Mouse (Mus musculus) retina, postnatal 7 days (tissue): ENCODE measurements around the gene Aox3.

Experiments
- DNase-seq: peaks from one replicate; pipeline ENCODE4 v3.0.0-alpha.2; 2012; ENCODE audit warnings: low read depth, low spot score

The Aox3 gene

DNA sequence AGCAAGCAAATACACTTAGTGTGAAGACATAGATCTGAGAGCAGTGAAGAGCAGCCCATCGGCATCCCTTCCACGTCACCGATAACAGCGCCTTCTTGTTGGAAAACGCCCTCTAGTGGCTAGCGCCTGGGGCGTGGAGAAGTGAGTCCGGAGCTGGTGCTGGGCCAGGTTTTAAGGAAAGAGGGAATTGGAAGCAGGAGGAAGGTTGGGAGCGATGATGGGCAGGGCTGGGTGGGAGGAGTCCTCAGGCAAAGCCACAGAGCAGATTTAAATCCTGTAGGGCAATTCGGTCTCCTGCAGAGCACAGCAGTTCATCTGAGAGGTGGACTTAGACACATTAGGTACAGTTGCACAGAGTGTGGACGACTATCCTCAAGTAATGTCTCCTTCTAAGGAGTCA, at the start of gene Aox3:
TSS of gene Aox3 (plus strand) at position 251 of the 400 bp plus-strand sequence.
- peak; percentile 34 for DNase-seq

DNA sequence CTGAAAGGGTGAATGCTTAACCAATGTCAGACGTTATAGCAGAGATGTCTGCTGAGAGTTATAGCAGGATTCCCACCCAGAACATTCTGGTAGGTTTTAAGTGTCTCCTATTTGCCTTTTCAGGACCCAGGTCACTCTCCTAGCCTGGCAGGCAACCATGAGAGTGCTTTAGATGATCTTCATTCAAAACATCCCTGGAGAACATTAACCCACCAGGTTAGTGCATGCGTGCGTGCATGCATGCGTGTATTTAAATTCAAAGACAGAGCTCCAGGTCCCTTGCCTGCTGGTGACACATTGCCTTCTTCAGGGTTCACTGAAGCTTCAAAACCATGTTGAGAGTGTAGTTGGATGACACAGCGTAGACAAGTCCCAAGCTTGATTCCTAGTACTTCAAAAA, 47.8 kb upstream of the Aox3 start:
- DNase-seq = no peak

DNA sequence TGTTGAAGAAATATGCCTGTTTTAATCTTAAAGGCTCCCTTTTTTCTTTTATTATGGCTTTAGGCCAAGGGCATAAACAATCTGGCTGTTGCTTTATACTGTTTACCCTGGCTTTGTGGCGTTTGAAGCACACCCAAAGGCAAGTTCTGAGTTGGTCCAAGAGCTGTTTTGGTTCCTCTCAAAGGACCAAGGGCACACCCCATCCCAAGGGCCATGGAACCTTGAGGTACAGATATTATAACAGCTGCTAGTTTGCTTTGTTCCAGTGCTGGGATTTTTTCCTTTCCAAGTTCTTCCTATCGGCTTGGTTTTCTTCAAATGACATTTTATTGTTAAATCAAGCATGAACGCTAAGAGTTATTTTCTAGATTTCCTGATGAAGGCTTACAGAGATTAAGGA, 47.3 kb upstream of the Aox3 start:
- DNase-seq = no peak

DNA sequence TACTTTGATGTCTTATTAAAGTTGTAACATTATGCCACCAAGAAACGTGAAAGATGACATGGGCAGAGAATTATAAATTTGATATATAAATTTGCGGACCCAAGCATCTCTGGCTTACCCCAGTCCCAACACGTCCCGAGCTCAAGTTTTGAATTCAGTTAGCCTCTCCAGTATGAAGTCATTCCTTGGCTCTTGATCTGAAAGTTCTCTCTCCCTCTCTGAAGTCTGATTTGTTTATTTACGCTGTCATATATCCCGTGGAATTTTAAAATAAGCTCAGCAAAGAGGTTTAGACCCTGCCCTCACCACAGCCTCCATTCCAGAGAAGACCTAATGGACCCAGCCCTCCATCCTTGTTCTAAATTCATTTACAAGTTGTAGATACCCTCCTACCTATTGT, 43.7 kb upstream of the Aox3 start:
- DNase-seq = no peak

DNA sequence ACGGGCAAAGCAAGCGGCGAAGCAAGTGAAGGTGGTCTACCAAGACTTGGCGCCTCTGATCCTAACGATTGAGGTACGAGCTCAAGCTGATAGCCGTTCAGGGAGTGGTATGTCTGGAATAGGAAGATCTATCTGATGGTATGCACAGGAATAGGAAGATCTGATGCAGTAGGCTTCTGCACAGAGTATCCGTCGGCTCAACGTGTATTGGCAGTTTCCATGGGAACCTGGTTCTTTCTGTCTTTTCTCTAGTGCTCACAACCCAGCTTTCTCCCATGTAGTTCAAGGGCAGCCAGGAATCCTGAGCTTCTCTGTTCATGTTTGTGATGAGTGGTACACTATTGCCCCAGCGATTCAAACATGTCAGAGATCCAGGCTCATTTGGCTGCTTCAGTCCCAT, 42.8 kb upstream of the Aox3 start:
- DNase-seq = no peak

DNA sequence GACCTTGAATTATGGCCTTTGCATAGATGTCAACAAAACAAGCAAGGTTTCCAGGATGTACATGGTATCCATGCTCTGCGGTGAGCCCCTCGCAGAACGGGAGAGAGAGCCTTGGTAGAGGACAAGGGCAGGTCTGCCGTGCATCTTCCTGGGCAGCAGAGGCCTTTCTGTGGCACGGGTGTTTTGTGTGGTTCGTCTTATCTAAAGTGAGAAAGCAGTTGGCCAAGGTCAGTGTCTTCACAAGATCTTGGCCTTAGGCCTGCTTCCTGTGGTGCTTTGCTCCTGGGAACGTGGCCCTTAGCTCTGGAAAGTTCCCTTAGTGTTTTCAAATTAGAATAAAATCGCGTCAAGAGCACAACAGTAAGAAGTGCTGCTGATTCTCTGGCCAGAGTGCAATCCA, 41.9 kb upstream of the Aox3 start:
- DNase-seq = no peak

DNA sequence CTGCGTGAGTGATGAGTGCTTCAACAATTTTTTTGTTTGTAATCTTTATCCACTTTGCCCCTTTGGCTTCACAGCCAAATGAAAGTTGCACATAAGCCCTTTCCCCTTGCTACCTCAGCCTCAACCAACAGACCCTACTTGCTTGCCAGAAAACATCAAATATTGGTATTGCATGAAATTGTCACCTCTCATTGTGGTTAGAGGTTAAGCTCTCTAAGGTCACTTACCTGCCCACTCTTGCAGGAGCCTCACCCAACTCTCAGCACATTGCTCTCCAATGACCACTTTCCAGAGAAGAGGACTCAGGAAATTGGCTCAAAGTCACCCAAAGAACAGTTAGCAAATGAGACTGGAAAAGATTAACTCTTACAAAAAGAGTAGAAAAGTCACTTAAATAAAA, 41.4 kb upstream of the Aox3 start:
- DNase-seq = no peak

DNA sequence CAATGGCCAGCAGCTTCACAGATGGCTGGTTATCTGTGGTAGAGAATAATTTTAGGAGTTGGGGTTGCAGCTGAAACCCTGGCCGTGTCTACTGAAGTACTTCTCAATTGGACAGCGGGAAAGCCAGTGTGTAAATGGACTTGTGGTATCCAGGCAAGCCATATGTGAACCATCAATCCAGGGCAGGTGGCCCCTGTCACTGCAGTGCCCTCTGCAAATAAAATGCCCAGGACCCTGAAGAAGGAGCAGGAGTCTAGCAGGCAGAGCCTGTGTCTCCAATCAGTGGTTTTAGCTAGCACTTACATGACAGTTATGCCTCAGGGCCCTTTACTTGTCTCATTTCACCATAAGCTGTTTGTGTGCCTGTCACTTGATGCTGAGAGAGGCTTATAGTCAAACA, 40.5 kb upstream of the Aox3 start:
- no peak for DNase-seq

DNA sequence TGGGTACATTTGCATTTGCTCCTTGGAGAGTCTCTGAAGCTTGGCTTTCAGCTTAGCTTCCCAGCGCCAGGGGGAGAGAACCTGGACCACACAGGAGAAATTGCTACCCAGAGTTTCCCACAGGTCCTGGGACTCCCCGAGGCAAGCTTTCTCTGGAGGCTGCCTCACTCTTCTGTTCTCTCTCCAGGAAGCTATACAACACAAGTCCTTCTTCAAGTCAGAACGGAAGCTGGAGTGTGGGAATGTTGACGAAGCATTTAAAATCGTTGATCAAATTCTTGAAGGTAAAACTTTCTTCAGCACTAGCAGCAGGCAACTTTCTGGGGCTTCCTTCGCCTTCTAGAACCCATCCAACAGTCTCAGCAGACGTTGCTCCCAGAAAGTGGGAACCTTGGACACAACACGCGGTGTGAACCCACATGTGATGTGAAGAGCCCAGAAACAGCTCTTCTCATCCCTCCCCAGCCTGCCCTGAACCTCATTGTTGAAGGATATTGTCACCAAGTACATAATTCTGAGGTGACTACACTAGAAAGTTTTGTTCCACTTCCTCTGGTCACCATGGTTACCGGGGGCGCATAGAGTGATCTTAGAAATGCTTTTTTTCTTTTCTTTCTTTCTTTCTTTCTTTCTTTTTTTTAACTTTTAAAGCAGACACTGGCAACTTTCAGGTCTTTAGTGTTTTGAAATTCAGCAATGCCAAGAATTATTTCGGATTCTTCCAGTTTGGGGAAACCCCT, 39.8 kb upstream of the Aox3 start:
- no peak for DNase-seq

DNA sequence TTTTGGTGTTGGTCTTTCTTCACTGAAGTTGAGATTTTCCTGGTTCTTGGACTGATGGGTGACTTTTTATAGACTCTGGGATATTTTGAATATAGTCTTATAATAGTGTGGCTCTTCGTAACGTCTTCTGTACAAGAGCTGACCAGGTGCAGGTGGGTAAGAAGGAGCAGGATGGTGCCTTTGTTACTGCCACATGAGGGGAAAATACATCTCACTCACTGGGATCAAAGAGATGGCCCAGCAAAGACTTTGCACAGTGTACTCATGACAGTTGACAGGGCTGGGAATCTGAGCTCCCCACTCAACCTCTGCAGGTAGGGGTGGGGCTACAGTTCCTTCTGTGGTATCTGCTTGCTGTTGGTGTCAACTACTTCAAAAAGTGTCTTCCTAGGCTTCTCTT, 38.7 kb upstream of the Aox3 start:
- no peak for DNase-seq

DNA sequence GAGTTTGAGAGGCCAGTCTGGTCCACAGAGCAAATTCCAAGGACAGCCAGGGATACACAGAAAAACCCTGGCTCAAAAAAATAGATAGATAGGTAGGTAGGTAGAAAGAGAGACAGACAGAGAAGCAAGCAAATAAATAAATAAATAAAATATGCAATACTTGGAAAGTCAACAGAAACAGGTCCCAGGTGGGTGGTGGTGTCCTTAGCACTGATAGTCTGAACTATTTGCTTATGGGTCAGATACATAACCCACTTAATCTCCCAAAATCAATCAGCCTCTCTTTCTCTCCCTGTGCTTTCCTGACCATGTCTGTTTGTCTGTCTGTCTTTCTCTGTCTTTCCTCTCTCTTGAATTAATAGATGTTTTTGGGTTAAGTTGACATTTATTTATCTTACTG, 35.0 kb upstream of the Aox3 start:
- DNase-seq = no peak

DNA sequence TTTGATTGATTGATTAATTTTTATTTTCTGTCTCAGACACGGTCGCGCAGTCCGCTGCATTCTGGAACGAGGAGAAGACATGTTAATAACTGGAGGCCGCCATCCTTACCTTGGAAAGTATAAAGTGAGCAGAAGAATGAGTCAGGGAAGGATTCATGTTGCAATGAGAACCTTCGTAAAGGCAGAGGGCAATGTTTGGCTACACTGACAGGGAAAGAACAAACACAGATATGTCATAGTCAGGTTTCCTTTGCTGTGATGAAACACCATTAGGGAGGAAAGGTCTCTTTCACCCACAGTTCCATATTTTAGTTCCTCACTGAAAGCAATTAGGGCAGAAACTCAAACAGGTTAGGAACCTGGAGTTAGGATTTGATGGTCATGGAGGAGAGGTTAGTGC, 34.5 kb upstream of the Aox3 start:
- DNase-seq = no peak

DNA sequence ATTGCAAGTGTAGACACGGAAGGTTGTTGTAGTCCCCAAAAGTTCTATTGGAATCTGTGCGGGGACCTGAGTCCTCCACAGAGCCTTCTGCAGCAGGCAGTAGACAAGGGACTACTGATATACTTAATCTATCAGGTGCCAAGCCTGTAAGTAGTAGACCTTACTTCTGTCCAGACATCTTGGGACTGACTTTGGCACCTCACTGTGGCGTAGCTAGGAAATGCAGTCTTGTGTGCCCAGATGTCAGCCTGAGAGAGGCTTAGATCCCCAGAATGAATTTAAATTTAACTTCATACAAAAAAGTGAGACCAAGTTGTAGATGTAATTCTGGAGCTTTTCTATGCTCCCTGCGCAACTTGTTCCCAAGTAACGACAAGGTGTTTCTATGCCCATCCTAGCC, 33.2 kb upstream of the Aox3 start:
- no peak for DNase-seq

DNA sequence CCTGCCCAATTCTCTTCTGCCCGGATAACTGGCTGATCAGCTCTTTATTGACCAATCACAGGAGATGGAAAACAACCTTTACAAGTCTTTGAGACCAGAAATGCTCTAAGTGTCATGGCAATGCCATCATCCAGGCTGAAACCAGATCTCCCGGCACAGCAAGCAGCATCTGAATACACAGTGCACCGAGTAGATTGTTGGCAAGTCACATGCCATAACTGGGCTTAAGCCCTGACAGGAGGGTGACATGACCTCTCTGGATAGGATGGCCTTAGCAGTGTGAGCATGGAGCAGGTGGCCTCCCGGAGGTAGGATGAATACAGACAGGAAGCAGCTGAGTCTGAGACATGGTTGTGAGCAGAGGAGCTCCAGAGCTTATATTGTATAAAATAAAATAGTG, 32.5 kb upstream of the Aox3 start:
- DNase-seq = no peak

DNA sequence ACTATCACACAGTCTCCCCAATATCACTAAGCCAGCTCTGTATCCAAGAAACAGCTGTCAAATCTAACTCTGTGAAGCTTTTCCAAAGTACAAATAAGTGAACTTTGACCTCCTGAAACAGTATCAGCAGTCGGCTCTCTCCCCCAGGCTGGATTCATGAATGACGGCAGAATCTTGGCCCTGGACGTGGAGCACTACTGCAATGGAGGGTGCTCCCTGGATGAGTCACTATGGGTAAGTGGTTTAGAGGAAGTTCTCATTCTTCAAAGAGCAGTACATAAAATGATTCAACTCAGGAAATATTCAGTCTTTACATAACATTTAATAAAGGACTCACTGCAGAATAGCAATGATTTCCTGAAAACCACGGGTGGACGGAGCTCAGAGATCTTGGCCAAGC, 31.6 kb upstream of the Aox3 start:
- no peak for DNase-seq

DNA sequence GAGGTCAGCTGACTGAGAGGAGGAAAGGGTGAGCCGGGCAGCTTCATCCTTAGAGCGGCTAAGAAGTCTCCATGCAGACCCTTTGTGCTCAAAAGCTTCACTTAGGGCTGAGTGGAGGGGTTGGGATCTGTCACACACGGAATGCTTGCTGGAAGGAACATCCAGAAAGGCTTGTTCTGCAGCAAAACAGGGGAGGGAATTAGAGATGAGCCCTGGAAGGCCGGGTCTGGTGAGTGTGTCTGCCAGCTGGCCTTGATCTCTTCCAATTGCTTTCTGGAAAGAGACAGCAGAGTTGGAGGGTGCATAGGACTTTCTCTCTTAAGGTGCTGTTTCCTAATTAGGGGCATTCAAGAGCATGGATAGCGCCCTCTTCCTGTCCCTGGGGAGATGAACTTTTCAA, 23.6 kb upstream of the Aox3 start:
- DNase-seq = no peak

DNA sequence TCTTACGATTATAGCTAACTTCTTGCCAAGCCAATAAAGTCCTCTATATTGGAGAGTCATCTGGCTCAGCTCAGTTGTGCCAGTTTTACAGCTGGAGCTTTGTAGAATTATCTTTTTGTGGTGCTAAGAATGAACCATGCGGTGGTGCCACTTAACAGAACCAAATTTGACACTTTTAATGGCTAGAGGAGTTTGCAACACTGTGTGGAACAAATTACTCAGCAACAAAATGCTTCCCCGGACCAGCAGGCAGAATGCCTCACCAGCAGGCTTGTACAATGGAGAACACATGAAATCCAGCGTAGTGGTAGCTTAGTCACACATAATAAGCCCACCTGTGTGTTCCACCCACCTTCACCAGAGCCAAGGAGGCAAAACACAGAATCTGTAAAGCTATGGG, 22.7 kb upstream of the Aox3 start:
- DNase-seq = no peak

DNA sequence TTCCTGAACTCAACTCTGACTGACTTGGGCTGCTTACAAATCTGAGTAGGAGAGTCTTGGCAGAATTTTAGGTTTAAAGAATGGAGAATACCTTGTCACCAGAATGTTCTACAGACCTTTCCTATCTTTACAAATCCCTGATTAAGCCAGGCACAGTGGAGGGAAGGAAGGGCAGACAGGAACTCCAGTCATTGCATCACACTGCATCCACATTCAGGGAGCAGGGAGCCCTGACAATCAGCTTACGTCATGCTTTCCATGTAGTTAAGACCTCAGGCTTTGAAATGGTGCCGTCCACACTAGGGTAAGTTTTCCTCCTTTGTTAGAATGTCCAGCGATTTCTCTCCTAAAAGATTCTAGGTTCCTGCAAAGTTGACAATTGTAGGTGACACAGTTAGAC, 21.7 kb upstream of the Aox3 start:
- no peak for DNase-seq

DNA sequence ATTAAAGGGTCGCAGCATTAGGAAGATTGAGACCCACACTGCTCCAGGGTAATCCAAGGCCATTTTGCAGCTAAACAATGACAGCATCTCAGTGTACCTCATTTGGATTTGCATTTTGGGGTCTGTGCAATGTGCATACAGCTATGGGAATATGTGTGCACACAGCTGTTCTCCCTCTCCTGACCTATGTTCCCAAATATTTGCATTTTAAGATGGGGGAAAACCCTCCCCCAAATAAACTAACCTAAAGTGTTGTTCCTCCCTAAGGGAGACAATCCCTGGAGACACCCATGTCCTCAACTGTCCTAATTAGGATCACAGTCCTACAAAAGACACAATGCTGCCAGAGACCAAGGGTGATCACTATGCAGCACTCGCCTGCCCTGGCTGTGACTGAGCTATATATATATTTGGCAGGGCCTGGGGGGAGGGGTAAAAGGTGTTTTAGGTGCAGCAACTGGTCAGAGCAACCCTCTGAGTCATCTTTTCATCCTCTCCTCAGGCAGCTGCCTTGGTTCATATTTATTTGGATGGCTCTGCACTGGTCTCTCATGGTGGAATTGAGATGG, 20.9 kb upstream of the Aox3 start:
- no peak for DNase-seq

DNA sequence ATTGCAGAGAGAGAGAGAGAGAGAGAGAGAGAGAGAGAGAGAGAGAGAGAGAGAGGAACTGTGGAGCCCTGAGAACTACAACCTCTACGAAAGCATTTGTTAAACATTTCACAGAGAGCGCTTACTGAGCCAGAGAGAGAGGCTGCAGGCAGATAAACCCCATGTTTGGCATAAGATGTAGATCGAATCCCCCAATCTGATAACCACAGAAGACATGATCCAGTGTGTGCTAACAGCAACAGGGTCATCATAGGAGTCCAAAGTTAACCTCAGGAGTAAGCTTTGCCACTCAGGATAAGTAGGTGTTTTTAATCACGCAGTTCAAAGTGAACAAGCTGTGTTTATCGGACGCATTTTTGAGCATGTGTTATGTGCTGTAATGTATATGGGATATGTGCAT, 15.6 kb upstream of the Aox3 start:
- no peak for DNase-seq

DNA sequence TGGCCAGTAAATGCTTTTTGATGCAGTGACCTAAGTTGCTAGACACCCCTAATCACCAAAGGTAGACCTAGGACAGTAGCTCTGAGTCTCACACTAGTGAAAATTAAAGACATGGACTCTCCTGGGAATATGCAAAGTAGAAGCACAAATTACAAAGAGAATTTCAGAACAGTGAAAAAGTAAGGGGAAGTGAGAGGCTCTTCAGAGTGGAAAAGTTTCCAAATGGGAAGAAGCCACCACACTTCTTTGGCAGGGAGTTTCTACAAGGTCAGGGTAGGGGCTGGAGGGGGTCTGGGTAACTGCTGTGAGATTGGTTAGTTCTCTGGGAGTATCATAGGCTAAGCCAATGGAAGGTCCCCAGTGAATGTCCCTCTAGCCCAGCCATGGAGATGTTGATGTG, 13.8 kb upstream of the Aox3 start:
- DNase-seq = no peak

DNA sequence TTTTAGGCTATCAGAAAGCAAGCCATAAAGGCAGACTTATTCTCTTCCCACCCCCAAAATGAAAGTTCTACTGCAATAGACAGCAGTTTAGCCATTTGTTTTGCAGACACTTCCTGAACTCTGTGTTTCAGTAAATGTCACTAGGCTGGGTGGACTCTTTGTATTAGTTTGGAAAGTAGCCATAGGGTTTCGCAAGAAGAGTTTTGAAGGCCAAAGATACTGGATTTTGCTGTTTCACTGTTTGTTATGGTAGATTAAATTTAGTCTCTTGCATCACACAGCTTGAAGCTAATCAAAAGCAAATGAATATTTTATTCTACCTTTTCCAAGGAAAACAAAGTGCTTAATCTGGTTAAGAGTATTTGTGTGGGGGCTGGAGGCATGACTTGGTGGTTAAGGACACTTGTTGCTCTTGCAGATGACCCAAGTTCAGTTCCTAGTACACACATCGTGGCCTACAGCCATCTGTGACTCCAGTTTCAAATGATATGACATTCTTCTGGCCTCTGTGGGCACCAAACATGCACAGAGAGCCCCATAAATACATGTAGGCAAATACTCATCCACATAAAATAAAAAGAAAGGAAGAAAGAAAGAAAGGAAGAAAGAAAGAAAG, 11.3 kb upstream of the Aox3 start:
- no peak for DNase-seq

DNA sequence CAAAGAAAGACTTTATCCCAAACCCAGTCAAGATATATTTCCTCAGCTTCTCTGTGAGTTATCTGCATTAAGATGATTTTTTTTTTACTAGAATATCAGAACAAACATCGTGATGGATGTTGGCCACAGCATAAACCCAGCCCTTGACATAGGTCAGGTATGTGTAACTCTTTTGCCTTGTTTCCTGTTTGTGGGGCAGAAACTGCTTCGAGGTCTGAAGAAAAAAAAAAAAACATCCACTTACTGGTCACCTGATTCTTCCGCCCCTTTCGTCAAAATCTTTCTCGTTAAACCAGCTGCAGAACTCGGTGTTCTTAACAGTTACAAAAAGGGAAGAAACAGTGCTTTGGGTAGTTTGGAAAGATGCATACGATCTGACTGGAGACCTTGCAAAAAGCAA, 10.4 kb upstream of the Aox3 start:
- DNase-seq = no peak

DNA sequence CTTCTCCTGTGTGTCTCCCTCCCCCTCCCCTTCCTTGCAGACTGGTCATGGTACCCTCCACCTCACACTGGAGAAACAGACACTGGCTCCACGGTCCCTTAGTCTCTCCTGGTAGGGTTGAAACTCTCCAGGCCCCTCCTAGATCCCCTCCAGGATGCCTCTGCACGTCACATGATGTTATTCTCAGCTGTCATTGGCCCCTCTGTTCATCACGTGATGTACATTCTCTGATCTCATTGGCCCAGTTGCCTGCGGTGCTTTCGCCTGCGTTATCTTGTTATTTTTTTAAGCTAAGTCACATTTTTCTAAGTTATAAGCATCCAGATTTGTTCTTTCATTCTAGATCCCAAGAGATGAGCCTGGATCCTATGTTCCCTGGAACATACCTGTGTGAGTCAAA, 7.2 kb upstream of the Aox3 start:
- DNase-seq = no peak
